Mouse (Mus musculus) CH12.LX (cell line): ENCODE results near the gene Srbd1.

Experiments used
- CTCF ChIP-seq, 2 experiments: IDR thresholded peaks in 1 of 2; conservative IDR thresholded peaks in 1 of 2; 2 replicates each; pipeline ENCODE4 v1.5.1; 2011 to 2012; ENCODE audit warnings: low read depth in 2 of 2, low read length in 2 of 2, improper control_type of control experiment in 1 of 2, inconsistent platforms in 1 of 2, mild to moderate bottlenecking in 1 of 2, moderate library complexity in 1 of 2
- EP300 ChIP-seq: IDR thresholded peaks from 2 replicates; pipeline ENCODE4 v1.6.1; 2011; ENCODE audit warnings: low read length, improper control_type of control experiment
- ETS1 ChIP-seq: conservative IDR thresholded peaks from 2 replicates; pipeline ENCODE4 v1.6.1; 2012; ENCODE audit warnings: low read depth, mild to moderate bottlenecking, inconsistent platforms, low read length, improper control_type of control experiment, moderate library complexity
- HCFC1 ChIP-seq: IDR thresholded peaks from 2 replicates; pipeline ENCODE4 v1.6.1; 2012; ENCODE audit warnings: low read depth, mild to moderate bottlenecking, inconsistent platforms, low read length, improper control_type of control experiment
- MEF2A ChIP-seq: IDR thresholded peaks from 2 replicates; pipeline ENCODE4 v1.6.1; 2014; ENCODE audit warnings: low read depth, mild to moderate bottlenecking, inconsistent platforms, low read length, improper control_type of control experiment, borderline replicate concordance
- PAX5 ChIP-seq: IDR thresholded peaks from 2 replicates; pipeline ENCODE4 v1.6.1; 2012; ENCODE audit warnings: low read length, inconsistent platforms, mixed read lengths
- POLR2A ChIP-seq: IDR thresholded peaks from 2 replicates; pipeline ENCODE4 v1.6.1; 2011; ENCODE audit warnings: low read depth, mild to moderate bottlenecking, improper control_type of control experiment, low read length
- RCOR1 ChIP-seq: conservative IDR thresholded peaks from 2 replicates; pipeline ENCODE4 v1.6.1; 2012; ENCODE audit warnings: low read depth, mild to moderate bottlenecking, inconsistent platforms, low read length, improper control_type of control experiment
- ZMIZ1 ChIP-seq: IDR thresholded peaks from 2 replicates; pipeline ENCODE4 v1.6.1; 2012; ENCODE audit warnings: low read depth, mild to moderate bottlenecking, inconsistent platforms, low read length, improper control_type of control experiment

DNA sequence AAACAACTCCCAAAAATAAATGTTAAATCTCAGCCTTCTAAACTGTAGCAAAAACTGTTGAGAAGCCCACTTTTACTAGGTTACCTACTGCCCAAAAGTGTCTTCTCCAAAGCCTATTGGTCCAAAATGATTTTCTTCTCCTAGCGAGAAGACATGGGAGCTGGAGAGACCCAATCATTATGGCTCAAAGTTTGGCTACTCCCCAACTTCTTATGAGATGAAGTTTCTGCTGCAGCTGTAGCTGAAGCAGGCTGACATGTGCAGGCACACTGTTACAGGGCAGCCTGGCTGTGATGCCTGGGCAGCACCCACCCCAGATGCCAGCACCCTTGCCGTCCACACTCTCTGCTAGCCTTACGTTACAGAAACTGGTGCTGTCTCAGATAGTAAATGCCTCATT is 105.2 kb downstream of the Srbd1 start:
- TF ChIP-seq PAX5 = no peak
- TF ChIP-seq EP300 = no peak
- no peak for TF ChIP-seq CTCF (conservative IDR thresholded peaks at IDR 0.05 in 1 of 2, IDR thresholded peaks at IDR 0.05 in 1 of 2; ENCODE audit: low read depth in 2 of 2, low read length in 2 of 2)
- no peak for TF ChIP-seq HCFC1
- TF ChIP-seq POLR2A = no peak
- no peak for TF ChIP-seq MEF2A
- TF ChIP-seq RCOR1 = no peak
- no peak for TF ChIP-seq ZMIZ1
- no peak for TF ChIP-seq ETS1
